Mouse (Mus musculus) cerebellum, adult 9-10 months (tissue): Measurements from ENCODE around the gene Nr2e1.

Source experiments
- DNase-seq: peaks from one replicate; pipeline ENCODE4 v3.0.0; 2022

Nr2e1 gene

GRCm38 (mm10) chr10:42537571-42538316 lies 45.7 kb downstream of the Nr2e1 start:
- DNase-seq = no peak

- DNase-seq = no peak
These were observed 49.5 kb downstream of the Nr2e1 start for GRCm38 (mm10) chr10:42533836-42534453.

GRCm38 (mm10) chr10:42525682-42526081 lies 57.8 kb downstream of the Nr2e1 start:
- no peak for DNase-seq

DNA sequence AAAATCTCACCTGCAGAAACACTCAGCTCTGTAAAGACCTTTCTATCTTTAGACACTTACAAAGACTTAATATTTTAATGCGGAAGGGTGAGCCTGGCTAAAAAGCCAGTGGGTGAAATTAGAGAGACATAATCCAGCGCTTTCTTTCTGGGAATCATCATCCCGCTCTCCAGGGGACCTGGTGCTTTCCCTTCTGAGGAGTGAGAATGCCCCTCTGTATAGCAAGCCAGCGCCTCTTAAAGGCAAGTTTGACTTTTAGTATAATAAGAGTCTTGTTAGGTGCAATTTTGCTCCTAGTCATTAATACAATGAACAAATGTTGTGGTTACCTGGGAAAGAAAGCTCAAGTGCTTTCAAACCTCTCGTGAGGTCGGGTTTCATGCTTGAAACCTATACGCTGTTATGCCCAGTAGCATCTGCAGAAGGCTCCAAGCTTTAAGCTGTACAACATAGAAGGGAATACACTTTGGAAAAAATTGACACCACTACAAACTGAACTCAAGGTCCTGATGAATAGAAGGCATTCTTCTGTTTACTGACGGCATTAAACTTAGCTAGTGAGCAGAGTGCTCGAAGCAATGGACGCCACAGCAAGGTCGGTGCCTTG lies 59.8 kb downstream of the Nr2e1 start:
- DNase-seq = no peak

- DNase-seq = no peak
These were observed 60.5 kb downstream of the Nr2e1 start for GRCm38 (mm10) chr10:42522912-42523311.

GRCm38 (mm10) chr10:42521315-42521981 lies 62.0 kb downstream of the Nr2e1 start:
- no peak for DNase-seq

DNA sequence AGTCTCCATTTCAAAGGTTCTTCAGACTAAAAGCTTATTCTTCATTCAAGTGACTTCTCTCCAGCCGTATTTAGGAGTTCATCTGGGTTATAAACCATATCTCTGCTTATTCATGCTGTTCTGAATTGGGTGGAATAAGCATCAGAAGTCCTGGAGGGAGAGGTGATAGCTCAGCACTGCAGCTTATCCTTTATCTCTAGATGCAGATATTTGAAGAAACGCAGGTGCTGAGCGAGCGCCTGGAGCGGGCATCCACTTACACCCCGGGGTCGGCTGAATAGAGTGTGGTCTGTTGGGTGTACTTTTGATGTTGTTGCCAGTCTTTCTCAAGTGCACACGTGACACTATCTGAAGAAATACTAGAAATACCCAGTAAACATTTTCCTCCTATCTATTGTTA lies 65.1 kb downstream of the Nr2e1 start:
- DNase-seq = no peak

DNA sequence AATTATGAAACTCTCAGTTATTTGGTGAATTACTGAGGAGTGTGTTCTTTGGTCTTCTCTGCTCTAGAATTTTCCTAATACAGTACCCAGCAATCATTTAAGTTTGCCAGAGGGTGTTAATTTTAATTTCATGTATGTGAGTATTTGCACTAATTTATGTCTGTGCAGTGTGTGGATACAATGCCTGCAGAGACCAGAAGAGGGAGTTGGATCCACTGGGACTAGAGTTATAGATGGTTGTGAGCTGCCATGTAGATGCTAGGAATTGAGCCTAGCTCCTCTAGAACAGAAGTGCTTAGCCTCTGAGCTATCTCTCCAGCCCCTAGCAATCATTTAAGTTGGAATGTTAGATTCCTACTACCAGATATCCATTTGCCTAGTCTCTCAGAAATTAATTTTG lies 69.3 kb downstream of the Nr2e1 start:
- DNase-seq = no peak
